Mouse (Mus musculus) retina, embryonic 14.5 days (tissue): Measurements from ENCODE around the gene Tescl.
A peak's percentile ranks its signal among the peaks of the same experiment; 100 is the strongest.

Source experiments
- DNase-seq: peaks from one replicate; pipeline ENCODE4 v3.0.0-alpha.2; 2015; ENCODE audit warnings: low spot score

The Tescl gene

GRCm38 (mm10) chr7:24333304-24333986, at the start of gene Tescl:
Tescl (minus strand) TSS chr7:24333936.
- DNase-seq, result no peak

DNA sequence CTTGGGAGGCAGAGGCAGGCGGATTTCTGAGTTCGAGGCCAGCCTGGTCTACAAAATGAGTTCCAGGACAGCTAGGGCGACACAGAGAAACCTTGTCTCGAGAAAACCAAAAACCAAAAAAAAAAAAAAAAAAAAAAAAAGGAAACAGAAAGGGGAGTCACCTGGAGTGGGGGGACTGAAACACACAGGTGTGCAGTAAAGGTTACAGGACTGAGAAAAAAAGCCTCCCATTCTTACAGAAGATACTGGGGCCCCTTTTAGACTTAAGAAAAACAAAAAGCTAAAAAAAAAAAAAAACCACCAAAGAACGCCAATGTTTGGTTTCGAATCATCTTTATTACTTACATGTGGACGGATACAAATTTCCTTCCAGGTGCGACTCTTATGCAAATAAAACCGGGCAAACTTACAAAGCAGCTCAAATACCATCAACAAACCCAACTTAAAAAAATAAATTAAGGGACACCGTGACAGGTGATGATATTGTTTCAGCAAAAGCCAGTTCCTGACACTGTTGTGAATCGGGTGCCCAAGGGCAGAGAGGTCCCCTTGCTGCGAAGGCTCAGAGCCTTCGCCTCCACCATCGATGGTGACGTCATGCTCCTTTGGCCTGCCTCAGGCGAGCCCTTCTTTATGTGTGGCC, 49.1 kb upstream of the Tescl start:
- DNase-seq, result no peak

- no peak for DNase-seq
These were observed 46.6 kb upstream of the Tescl start for GRCm38 (mm10) chr7:24380370-24380769.

GRCm38 (mm10) chr7:24379934-24380333, 46.2 kb upstream of the Tescl start:
- no peak for DNase-seq

DNA sequence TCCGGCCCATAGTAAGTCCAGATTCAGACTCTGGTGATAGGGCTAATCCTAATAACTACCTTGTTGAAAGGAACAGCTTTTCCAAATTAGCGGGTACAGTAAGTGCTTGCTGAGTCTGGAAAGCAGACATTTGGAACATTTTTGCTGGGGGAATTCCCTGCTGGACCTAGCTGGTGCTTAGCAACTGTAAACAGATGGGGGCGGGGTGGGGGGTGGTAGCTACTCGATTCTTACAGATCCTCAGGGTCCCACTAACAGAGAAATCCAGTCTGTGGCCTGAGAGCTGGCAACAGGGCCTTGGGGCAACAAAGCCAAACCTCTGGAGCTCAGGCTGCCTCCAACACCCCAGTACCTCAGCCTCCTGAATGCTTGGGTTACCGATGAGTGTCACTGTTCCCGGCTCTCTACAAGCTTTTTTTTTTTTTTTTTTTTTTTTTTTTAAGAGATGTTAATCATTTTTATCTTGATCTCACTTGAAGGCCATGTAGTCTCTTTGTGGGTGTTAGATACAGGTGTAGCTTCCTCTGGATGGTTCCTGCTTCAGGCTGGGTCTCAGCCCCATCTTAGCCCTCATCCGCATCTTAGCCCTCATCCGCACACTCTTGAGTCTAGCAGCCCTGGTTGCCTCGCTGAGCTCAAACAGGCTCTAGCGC, 44.4 kb upstream of the Tescl start:
- DNase-seq, result no peak

GRCm38 (mm10) chr7:24377091-24377865, 43.5 kb upstream of the Tescl start:
- DNase-seq, result peak; percentile 46

- DNase-seq, result no peak
These were observed 42.7 kb upstream of the Tescl start for GRCm38 (mm10) chr7:24376456-24376855.

DNA sequence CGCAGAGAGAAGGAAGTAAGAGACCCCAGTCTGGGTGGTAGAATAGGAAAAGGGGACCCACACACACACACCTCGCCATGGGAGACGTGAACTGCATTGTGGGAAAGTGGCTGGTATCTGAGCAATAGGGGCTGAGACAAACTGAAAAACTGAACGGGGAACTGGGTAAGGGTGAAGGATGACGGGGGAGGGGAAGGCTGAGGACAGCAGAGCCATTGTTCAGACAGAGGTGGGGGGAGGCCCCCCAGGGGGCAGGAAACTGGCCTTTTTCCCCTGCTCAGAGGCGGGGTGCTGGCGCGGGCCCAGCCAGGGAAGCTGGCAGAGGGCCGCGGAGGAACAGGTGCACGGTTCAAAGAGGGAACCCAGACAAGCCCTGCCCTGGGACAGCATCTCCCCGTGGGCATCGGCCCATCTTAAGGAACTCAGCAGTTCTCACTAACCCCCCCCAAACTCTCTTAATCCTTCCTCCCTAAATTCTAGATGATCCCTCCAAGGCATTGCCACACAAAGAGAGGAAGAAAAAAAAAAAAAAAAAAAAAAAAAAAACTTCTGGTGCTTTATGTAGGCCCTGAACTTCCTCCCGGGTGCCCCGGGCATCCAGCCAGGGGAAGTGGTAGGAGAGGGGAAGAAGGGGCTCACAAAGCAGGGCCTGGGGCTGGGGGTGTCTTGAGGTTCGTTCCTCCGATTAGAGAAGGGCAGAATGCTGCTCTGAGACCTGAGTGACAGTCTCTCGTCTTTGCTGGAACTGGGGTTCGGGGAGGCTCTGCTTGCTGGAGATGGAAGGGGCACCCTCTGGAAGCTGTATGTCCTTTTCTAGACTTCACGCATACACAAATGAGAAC, 40.0 kb upstream of the Tescl start:
- no peak for DNase-seq

DNA sequence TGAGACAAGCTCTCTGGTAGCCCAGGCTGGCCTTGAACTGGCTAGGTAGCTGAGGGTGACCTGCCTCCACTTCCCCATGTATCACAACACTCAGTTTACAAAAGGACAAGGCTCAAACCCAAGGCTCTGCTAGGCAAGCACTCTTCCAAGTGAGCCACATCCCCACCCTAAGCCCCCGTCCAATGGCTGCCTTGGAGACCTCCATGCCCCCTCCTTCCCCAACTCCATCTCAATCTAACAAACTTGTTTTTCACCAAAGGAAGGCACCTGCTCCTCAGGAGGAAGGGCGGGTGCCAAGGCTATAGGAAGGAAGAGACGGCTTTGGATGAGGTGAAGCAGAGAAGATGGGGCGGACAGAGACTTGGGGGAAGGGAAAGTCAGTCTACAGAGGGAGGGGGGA, 39.0 kb upstream of the Tescl start:
- no peak for DNase-seq

- no peak for DNase-seq
These were observed 38.6 kb upstream of the Tescl start for GRCm38 (mm10) chr7:24372300-24372699.

- DNase-seq, result no peak
These were observed 38.0 kb upstream of the Tescl start for GRCm38 (mm10) chr7:24371809-24372145.

DNA sequence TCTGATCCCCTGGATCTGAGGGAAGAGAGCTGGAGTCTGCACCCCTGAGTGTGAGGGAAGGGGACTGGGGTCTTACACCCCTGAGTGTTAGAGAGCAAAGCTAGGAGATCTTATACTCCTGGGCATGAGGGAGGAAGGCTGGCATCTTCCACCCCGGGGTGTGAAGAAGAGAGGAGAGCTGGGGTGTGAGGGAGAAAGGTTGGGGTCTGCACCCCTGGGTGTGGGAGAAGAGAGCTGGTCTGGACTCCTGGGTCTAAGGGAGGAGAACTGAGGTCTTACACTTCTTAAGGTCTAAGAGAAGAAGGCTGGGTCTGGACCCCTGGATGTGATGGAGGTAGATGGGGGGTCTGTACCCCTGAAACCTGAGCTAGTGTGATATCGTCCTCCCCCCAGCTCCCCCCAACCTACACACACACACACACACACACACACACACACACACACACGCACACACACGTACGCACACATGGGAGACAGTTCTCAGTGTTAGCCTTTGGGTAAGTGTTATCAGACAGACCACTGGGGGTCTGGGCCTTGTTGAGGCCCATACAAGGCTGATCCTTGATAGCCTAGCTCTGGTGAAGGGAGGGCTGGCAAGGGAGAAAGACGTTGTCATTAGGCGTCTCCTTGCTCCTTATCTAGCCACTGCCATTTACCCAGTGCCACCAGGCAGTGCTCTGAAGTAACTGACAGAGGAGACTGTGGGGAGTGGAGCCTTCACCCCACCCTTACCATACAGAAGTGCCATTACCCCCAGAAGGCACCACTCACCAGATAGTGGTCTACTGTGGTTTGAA, 37.5 kb upstream of the Tescl start:
- DNase-seq, result no peak

- DNase-seq, result no peak
These were observed 36.2 kb upstream of the Tescl start, which contains the start of gene Kcnn4 for GRCm38 (mm10) chr7:24369731-24370541. Kcnn4 (plus strand) TSS chr7:24370263.

GRCm38 (mm10) chr7:24368946-24369345, 35.2 kb upstream of the Tescl start:
- no peak for DNase-seq

GRCm38 (mm10) chr7:24368226-24368625, 34.5 kb upstream of the Tescl start:
- no peak for DNase-seq

- no peak for DNase-seq
These were observed 33.2 kb upstream of the Tescl start for GRCm38 (mm10) chr7:24366716-24367632.

- DNase-seq, result no peak
These were observed 31.7 kb upstream of the Tescl start for GRCm38 (mm10) chr7:24365258-24366014.

- peak; percentile 94 for DNase-seq
These were observed 31.1 kb upstream of the Tescl start for GRCm38 (mm10) chr7:24364827-24365226.
